Mouse (Mus musculus) thymus, postnatal 36 days (tissue): ENCODE results near the gene Spata16.
"Not testable (repeated sequence)": the region's sequence is repeated elsewhere in the genome, so short reads cannot be mapped to it uniquely, and the experiment has no call there.

Experiments used
- DNase-seq, 2 experiments: peaks; one replicate each; pipeline ENCODE4 v3.0.0; 2022; ENCODE audit warnings: mixed read lengths in 2 of 2

Spata16 gene

GRCm38 (mm10) chr3:26637402-26637801, at the start of gene Spata16:
TSS of gene Spata16 (plus strand) at chr3:26637620.
- no peak for DNase-seq

GRCm38 (mm10) chr3:26604861-26605260, 32.6 kb upstream of the Spata16 start:
- no peak for DNase-seq

- no peak for DNase-seq
Observed at GRCm38 (mm10) chr3:26608531-26608930, 28.9 kb upstream of the Spata16 start.

GRCm38 (mm10) chr3:26639214-26639613, 1.8 kb downstream of the Spata16 start:
- DNase-seq = no peak

GRCm38 (mm10) chr3:26639851-26640250, 2.4 kb downstream of the Spata16 start:
- DNase-seq = no peak

GRCm38 (mm10) chr3:26640321-26641075, 3.1 kb downstream of the Spata16 start:
- DNase-seq = no peak

GRCm38 (mm10) chr3:26641351-26642249, 4.2 kb downstream of the Spata16 start:
- DNase-seq = no peak

GRCm38 (mm10) chr3:26644136-26644535, 6.7 kb downstream of the Spata16 start:
- DNase-seq = no peak

- no peak for DNase-seq
Observed at GRCm38 (mm10) chr3:26646834-26647233, 9.4 kb downstream of the Spata16 start.

- no peak for DNase-seq
Observed at GRCm38 (mm10) chr3:26685832-26686231, 48.4 kb downstream of the Spata16 start.

GRCm38 (mm10) chr3:26709492-26709891, 72.1 kb downstream of the Spata16 start:
- not testable (repeated sequence) for DNase-seq

GRCm38 (mm10) chr3:26727526-26727925, 90.1 kb downstream of the Spata16 start:
- no peak for DNase-seq

- DNase-seq = no peak
Observed at GRCm38 (mm10) chr3:26750492-26750891, 113.1 kb downstream of the Spata16 start.

- no peak for DNase-seq
Observed at GRCm38 (mm10) chr3:26752441-26752840, 115.0 kb downstream of the Spata16 start.

- no peak for DNase-seq
Observed at GRCm38 (mm10) chr3:26793334-26794101, 156.1 kb downstream of the Spata16 start.

- no peak for DNase-seq
Observed at GRCm38 (mm10) chr3:26795851-26796538, 158.6 kb downstream of the Spata16 start.

- DNase-seq = no peak
Observed at GRCm38 (mm10) chr3:26796954-26797353, 159.5 kb downstream of the Spata16 start.

GRCm38 (mm10) chr3:26814307-26814706, 176.9 kb downstream of the Spata16 start:
- DNase-seq = no peak

- no peak for DNase-seq
Observed at GRCm38 (mm10) chr3:26815764-26816163, 178.3 kb downstream of the Spata16 start.

- no peak for DNase-seq
Observed at GRCm38 (mm10) chr3:26819398-26819797, 182.0 kb downstream of the Spata16 start.

GRCm38 (mm10) chr3:26826958-26827839, 189.8 kb downstream of the Spata16 start:
- DNase-seq = no peak
